Mouse (Mus musculus) liver, postnatal 0 days (tissue): ENCODE measurements around the gene Atoh8. TPM values are rescaled to one million over a fixed set of nuclear protein-coding genes. Genes with fewer than 3 reads are reported as not detected.

Experiments
- ATAC-seq: fragments of 200-750 bp; cut with Nextera tagmentation; 2 replicates; pipeline ENCODE4 v1.8.0; 2017; ENCODE audit warnings: mild to moderate bottlenecking, moderate library complexity
- DNase-seq: peaks from one replicate; pipeline ENCODE4 v3.0.0-alpha.2; 2016
- H3K27ac ChIP-seq: fragments of 300-500 bp; sonication (generic); 2 replicates; pipeline ENCODE4 v1.5.1; 2014; ENCODE audit warnings: antibody characterized with exemption, moderate library complexity, mild to moderate bottlenecking, low read depth
- H3K27me3 ChIP-seq: fragments of 300-500 bp; sonication (generic); 2 replicates; pipeline ENCODE4 v1.6.1; 2014; ENCODE audit warnings: low read length, control low read depth, mixed read lengths; ENCODE audit not compliant: insufficient read depth
- H3K36me3 ChIP-seq: fragments of 300-500 bp; sonication (generic); replicated peaks from 2 replicates; pipeline ENCODE4 v1.6.1; 2014; ENCODE audit warnings: mild to moderate bottlenecking, control low read depth, low read length, moderate library complexity, mixed read lengths; ENCODE audit not compliant: insufficient read depth
- H3K4me1 ChIP-seq: fragments of 300-500 bp; sonication (generic); 2 replicates; pipeline ENCODE4 v1.6.1; 2014; ENCODE audit warnings: antibody characterized with exemption, mild to moderate bottlenecking, control low read depth; ENCODE audit not compliant: insufficient read depth
- H3K4me2 ChIP-seq: fragments of 300-500 bp; sonication (generic); 2 replicates; pipeline ENCODE4 v1.6.1; 2014; ENCODE audit warnings: low read depth, mild to moderate bottlenecking, low read length, moderate library complexity, mixed read lengths
- H3K4me3 ChIP-seq: fragments of 300-500 bp; sonication (generic); 2 replicates; pipeline ENCODE4 v1.5.1; 2014; ENCODE audit warnings: low read depth, low read length
- H3K9ac ChIP-seq: fragments of 300-500 bp; sonication (generic); replicated peaks from 2 replicates; pipeline ENCODE4 v1.6.1; 2014; ENCODE audit warnings: mild to moderate bottlenecking, moderate library complexity
- H3K9me3 ChIP-seq: fragments of 300-500 bp; sonication (generic); 2 replicates; pipeline ENCODE4 v1.6.1; 2016; ENCODE audit warnings: mild to moderate bottlenecking, control low read depth, low read length, mixed read lengths
- CTCF ChIP-seq: sonication (generic); IDR thresholded peaks from 2 replicates; pipeline ENCODE4 v1.5.1; 2016; ENCODE audit warnings: antibody characterized with exemption, low read depth
- EP300 ChIP-seq: IDR thresholded peaks from 2 replicates; pipeline ENCODE4 v1.6.1; 2016; ENCODE audit warnings: antibody characterized with exemption, low read depth, mild to moderate bottlenecking
- WGBS: fragments of 180-500 bp; shearing (Covaris S2); extraction: QIAGEN DNeasy Blood & Tissue Kit; methylation state at CpG from one replicate; pipeline ENCODE4 v1.1.7; 2014; ENCODE audit not compliant: insufficient replicate concordance; 5-methylcytosine and 5-hydroxymethylcytosine counted together
- polyA plus RNA-seq: library from polyadenylated mRNA; unstranded; fragments of >200 nt; fragmentation: Nextera tagmentation; extraction: Ambion mirVana; gene quantifications from 2 replicates; pipeline ENCODE4 v1.2.1, GENCODE M21; 2015

Gene Atoh8
- polyA plus RNA-seq, 1 experiment from 2014 or later: 0.96 TPM

DNA sequence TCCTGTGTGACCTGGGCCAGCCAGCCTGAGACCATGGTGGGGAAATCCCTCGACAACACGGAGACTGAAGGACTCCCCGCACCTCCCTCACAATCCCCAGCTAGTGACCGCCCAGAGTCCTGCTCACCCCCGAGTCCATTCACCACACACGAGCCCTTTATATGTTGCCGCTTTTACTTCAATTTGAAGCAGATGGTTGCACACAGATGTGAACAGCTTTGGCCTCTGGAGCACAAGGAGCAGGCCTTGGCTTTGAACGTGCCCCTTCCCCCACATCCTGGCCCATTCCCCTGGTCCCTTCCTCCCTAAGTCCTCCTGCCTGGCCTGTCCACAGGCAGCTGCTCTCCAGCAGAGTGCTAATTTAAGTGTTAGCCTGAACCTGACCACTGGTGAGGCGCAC, 29.4 kb downstream of the Atoh8 start:
- TF ChIP-seq EP300 (no peak), CTCF (no peak)
- Histone ChIP-seq H3K27me3 (0 out of 2 replicates have a peak, but pooled peaks cover 4% of the 10 kb centered on the region), H3K9ac (no peak overlapping the region), H3K4me1 (no peaks in the 10 kb centered on the region; the same call in 1 of the 2 replicates), H3K36me3 (no peaks in the 10 kb centered on the region), H3K4me3 (no peak overlapping the region), H3K27ac (no peak overlapping the region), H3K4me2 (no peak overlapping the region), H3K9me3 (no peaks in the 10 kb centered on the region)
- WGBS: 86% methylated on average over 9 of the region's 9 CpGs
- DNase-seq (no peak), ATAC-seq (no peak)

DNA sequence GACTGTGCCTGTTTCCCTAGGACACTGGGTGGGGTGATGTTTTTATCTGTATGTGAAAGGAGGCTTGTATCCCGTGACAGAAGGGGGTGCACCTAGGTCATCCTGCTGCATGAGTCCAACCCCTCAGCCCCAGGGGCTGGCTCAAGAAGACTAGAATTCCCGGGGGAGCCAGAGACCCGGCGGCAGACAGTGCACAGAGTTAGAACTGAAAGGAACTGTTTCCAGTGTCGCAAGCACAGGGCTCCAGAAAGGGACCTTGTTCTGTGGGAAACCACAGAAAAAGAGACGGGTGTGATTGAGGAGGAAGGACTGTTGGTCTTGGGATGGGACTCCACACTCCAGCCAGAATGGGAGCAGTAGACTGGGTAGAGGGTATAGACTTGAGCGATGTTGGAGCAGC, 30.5 kb downstream of the Atoh8 start:
- 64% methylated on average over 7 of the region's 7 CpGs for WGBS
- TF ChIP-seq EP300 (no peak), CTCF (no peak)
- ATAC-seq: no peak

DNA sequence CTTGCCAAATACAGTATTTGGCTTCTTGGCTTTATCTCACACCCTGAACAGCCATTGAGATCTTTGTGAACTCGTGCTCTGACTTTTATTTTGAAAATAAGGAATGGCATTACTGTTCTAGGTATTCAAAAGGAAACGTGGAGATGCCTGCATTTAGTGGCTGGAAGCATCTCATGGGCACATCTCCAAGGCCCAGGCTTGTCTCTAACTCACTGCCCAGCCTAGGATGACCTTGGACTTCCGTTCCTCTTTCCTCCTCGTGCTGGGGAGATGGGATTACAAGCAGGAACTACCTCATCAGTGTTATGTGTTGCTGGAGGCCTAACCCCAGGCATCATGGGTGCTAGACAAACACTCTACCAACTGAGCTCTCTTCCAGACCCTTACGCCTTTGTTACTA, 32.1 kb downstream of the Atoh8 start:
- H3K36me3 ChIP-seq: no peaks in the 10 kb centered on the region
- 52% methylated on average over 5 of the region's 5 CpGs for WGBS
- no peak overlapping the region for H3K4me2 ChIP-seq
- H3K4me3 ChIP-seq: no peak overlapping the region
- 0 out of 2 replicates have a peak, but pooled peaks cover 4% of the 10 kb centered on the region for H3K27me3 ChIP-seq
- TF ChIP-seq CTCF (no peak), EP300 (no peak)
- no peak overlapping the region for H3K27ac ChIP-seq
- DNase-seq (no peak), ATAC-seq (no peak)
- no peaks in the 10 kb centered on the region for H3K9me3 ChIP-seq
- no peaks in the 10 kb centered on the region; the same call in 1 of the 2 replicates for H3K4me1 ChIP-seq
- H3K9ac ChIP-seq: no peak overlapping the region

More for the DNA sequence above, 30.5 kb downstream of the Atoh8 start:
- Histone ChIP-seq H3K9me3 (no peaks in the 10 kb centered on the region), H3K36me3 (no peaks in the 10 kb centered on the region), H3K27me3 (0 out of 2 replicates have a peak, but pooled peaks cover 4% of the 10 kb centered on the region), H3K27ac (no peak overlapping the region), H3K4me2 (no peak overlapping the region), H3K4me1 (no peaks in the 10 kb centered on the region; the same call in 1 of the 2 replicates), H3K4me3 (no peak overlapping the region), H3K9ac (no peak overlapping the region)
- no peak for DNase-seq

DNA sequence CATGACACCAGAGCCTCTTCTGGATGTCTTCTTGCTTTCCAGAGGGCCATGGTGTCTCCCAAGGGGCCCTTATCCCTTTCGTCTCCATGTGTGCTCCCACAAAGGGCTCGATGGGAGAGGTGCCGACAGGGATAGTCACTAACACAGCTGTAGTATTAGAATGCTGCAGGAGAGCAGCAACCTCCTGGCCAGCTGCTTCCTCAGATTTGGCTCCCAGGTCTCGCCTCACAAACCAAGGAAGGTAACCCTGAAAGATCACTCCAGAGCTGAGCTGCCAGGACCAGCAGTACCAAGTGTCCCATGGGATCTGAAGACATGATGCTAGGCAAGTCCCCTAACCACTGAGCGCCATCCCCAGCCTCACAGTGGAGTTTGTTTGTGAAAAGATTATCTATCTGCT, 32.6 kb downstream of the Atoh8 start:
- 0 out of 2 replicates have a peak, but pooled peaks cover 3% of the 10 kb centered on the region for H3K27me3 ChIP-seq
- H3K4me2 ChIP-seq: no peak overlapping the region
- H3K4me1 ChIP-seq: no peaks in the 10 kb centered on the region; the same call in 1 of the 2 replicates
- no peak for DNase-seq
- H3K9ac ChIP-seq: no peak overlapping the region
- ATAC-seq: no peak
- TF ChIP-seq EP300 (no peak), CTCF (no peak)
- no peak overlapping the region for H3K27ac ChIP-seq
- no peaks in the 10 kb centered on the region for H3K36me3 ChIP-seq
- 70% methylated on average over 5 of the region's 5 CpGs for WGBS
- H3K9me3 ChIP-seq: no peaks in the 10 kb centered on the region
- H3K4me3 ChIP-seq: no peak overlapping the region

GRCm38 (mm10) chr6:72200595-72201256, 34.7 kb downstream of the Atoh8 start:
- no peak overlapping the region for H3K4me3 ChIP-seq
- no peaks in the 10 kb centered on the region; the same call in 1 of the 2 replicates for H3K4me1 ChIP-seq
- ATAC-seq: no peak
- no peak for DNase-seq
- H3K9me3 ChIP-seq: no peaks in the 10 kb centered on the region
- no peak overlapping the region for H3K27ac ChIP-seq
- no peaks in the 10 kb centered on the region for H3K36me3 ChIP-seq
- 59% methylated on average over 11 of the region's 11 CpGs for WGBS
- TF ChIP-seq EP300 (no peak), CTCF (no peak)
- H3K27me3 ChIP-seq: 0 out of 2 replicates have a peak, but pooled peaks cover 3% of the 10 kb centered on the region
- no peak overlapping the region for H3K9ac ChIP-seq
- no peak overlapping the region for H3K4me2 ChIP-seq

DNA sequence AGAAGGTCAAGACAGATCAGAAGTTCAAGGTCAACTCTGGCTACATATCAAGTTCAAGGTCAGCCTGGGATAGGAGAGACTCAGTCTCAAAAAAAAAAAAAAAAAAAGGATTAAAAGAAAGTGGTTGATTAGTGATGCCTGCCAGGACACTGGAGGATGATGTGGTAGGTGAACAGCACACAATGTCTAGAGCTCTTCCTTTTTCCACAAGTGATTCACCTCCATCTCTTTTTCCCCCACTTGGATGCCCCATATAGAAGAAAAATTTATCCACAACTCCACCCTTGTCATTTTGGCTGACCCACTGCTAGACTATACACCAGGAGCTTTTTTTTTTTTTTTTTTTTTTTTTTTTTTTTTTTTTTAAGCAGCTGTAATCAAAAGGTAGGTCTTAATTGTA, 37.9 kb downstream of the Atoh8 start:
- Histone ChIP-seq H3K36me3 (no peaks in the 10 kb centered on the region), H3K9me3 (no peaks in the 10 kb centered on the region), H3K4me1 (no peaks in the 10 kb centered on the region), H3K27me3 (0 out of 2 replicates have a peak, but pooled peaks cover 7% of the 10 kb centered on the region), H3K9ac (no peak overlapping the region), H3K27ac (no peak overlapping the region), H3K4me3 (no peak overlapping the region), H3K4me2 (no peak overlapping the region)
- TF ChIP-seq CTCF (no peak), EP300 (no peak)
- DNase-seq: no peak
- ATAC-seq: no peak
